Mouse (Mus musculus): ENCODE results near the gene Gbf1.

- no peak for TF ChIP-seq EP300 (IDR thresholded peaks at IDR 0.05; ENCODE audit: low read length)
- TF ChIP-seq MAFK (IDR thresholded peaks at IDR 0.05; ENCODE audit: insufficient replicate concordance, low read length): no peak
- TF ChIP-seq MXI1 (IDR thresholded peaks at IDR 0.05; ENCODE audit: low read depth, low read length): no peak
- no peak for TF ChIP-seq USF1 (IDR thresholded peaks at IDR 0.05; ENCODE audit: low read depth, low read length)
- no peak for TF ChIP-seq POLR2A (IDR thresholded peaks at IDR 0.05; ENCODE audit: low read depth, low read length)
- no peak for TF ChIP-seq CTCF (conservative IDR thresholded peaks at IDR 0.05 in 1 of 2, IDR thresholded peaks at IDR 0.05 in 1 of 2; ENCODE audit: low read depth in 2 of 2, low read length in 2 of 2)
- no peak for TF ChIP-seq RCOR1 (conservative IDR thresholded peaks at IDR 0.05; ENCODE audit: low read depth, low read length)
- no peak for TF ChIP-seq TCF12 (IDR thresholded peaks at IDR 0.05; ENCODE audit: low read depth, low read length)
- TF ChIP-seq JUND (conservative IDR thresholded peaks at IDR 0.05; ENCODE audit: low read depth, low read length): no peak
- no peak for TF ChIP-seq HCFC1 (IDR thresholded peaks at IDR 0.05; ENCODE audit: low read depth, low read length)
Observed at GRCm38 (mm10) chr19:46224882-46225281, 72.6 kb downstream of the Gbf1 start.
